Mouse (Mus musculus): Measurements from ENCODE around the gene Glud1.

GRCm38 (mm10) chr14:34375415-34375904 lies 64.9 kb downstream of the Glud1 start, which contains the start of gene Mmrn2:
- TF ChIP-seq CTCF (IDR thresholded peaks at IDR 0.05) = no peak
- TF ChIP-seq EP300 (IDR thresholded peaks at IDR 0.05) = no peak
